Mouse (Mus musculus): ENCODE data around the gene Ahcyl2. TPM values are rescaled to one million over a fixed set of nuclear protein-coding genes. Genes with fewer than 3 reads are reported as not detected.

Gene Ahcyl2
- polyA plus RNA-seq, 1 experiment from 2014 or later, result 7.9 TPM

GRCm38 (mm10) chr6:29868341-29868895 is 100.6 kb downstream of the Ahcyl2 start:
- Histone ChIP-seq H3K4me2 (ENCODE audit: low read depth, low read length) (no peak overlapping the region), H3K36me3 (ENCODE audit: control insufficient read depth, insufficient read depth, low read length) (no peaks in the 10 kb centered on the region; the same call in 1 of the 2 replicates), H3K9me3 (ENCODE audit: control insufficient read depth, low read length) (no peaks in the 10 kb centered on the region), H3K27ac (ENCODE audit: low read length) (no peak overlapping the region), H3K4me3 (ENCODE audit: low read length) (no peak overlapping the region), H3K9ac (ENCODE audit: low read length) (no peak overlapping the region), H3K4me1 (replicated peaks; ENCODE audit: control insufficient read depth, insufficient read depth, low read length) (no peaks in the 10 kb centered on the region), H3K27me3 (ENCODE audit: control insufficient read depth, insufficient read depth, low read depth, low read length) (no peaks in the 10 kb centered on the region)
- WGBS, result 78% methylated on average over 2 of the region's 2 CpGs
- ATAC-seq (ENCODE audit: low read depth), result no peak

GRCm38 (mm10) chr6:29873654-29874053 is 105.8 kb downstream of the Ahcyl2 start:
- Histone ChIP-seq H3K9me3 (ENCODE audit: control insufficient read depth, low read length) (no peaks in the 10 kb centered on the region), H3K36me3 (ENCODE audit: control insufficient read depth, insufficient read depth, low read length) (no peaks in the 10 kb centered on the region; the same call in 1 of the 2 replicates), H3K27ac (ENCODE audit: low read length) (no peak overlapping the region), H3K4me2 (ENCODE audit: low read depth, low read length) (no peak overlapping the region), H3K27me3 (ENCODE audit: control insufficient read depth, insufficient read depth, low read depth, low read length) (no peaks in the 10 kb centered on the region), H3K4me1 (replicated peaks; ENCODE audit: control insufficient read depth, insufficient read depth, low read length) (no peaks in the 10 kb centered on the region), H3K4me3 (ENCODE audit: low read length) (no peak overlapping the region), H3K9ac (ENCODE audit: low read length) (no peak overlapping the region)
- WGBS, result 55% methylated on average over 2 of the region's 2 CpGs
- no peak for ATAC-seq (ENCODE audit: low read depth)

DNA sequence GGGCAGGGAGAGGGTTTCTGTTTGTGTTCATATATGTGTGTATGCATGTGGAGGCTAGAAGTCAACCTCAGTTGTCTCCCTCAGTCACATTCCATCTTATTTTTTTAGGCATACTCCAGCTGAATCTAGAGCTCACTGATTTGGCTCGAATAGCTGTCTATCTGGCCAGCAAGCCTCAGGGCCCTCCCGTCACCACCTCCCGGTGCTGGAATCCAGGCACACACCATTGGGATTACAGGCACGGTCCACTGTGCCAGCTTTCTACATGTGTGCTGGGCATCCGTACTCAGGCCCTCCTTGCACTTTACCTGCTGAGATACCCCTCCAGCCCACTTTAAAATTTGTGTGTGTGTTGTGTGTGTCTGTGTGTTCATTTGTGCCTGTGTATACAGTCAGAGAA is 107.8 kb downstream of the Ahcyl2 start:
- no peaks in the 10 kb centered on the region for H3K4me1 ChIP-seq (replicated peaks; ENCODE audit: control insufficient read depth, insufficient read depth, low read length)
- no peak for ATAC-seq (ENCODE audit: low read depth)
- H3K4me3 ChIP-seq (ENCODE audit: low read length), result no peak overlapping the region
- H3K4me2 ChIP-seq (ENCODE audit: low read depth, low read length), result no peak overlapping the region
- H3K27me3 ChIP-seq (ENCODE audit: control insufficient read depth, insufficient read depth, low read depth, low read length), result no peaks in the 10 kb centered on the region
- H3K9ac ChIP-seq (ENCODE audit: low read length), result no peak overlapping the region
- no peaks in the 10 kb centered on the region for H3K9me3 ChIP-seq (ENCODE audit: control insufficient read depth, low read length)
- H3K36me3 ChIP-seq (ENCODE audit: control insufficient read depth, insufficient read depth, low read length), result no peaks in the 10 kb centered on the region; the same call in 1 of the 2 replicates
- H3K27ac ChIP-seq (ENCODE audit: low read length), result no peak overlapping the region
- 78% methylated on average over 5 of the region's 5 CpGs for WGBS

DNA sequence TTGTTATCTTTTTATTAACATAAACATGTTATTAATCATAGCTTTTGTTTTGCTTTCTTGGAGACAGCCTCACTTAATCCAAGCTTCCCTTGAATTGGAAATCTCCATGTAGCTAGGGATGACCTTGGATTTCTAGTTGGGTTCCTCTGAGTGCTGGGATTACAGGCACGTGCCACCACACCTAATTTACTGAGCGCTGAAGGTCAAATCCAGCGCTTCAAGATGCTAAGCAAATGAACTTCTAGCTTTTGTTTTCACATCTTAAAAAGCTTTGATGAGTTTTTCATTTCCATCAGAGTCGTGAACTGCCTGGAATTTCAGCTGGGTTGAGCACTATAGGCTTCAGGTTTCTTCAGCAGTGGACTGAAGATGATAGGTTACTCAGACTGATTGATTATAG is 109.0 kb downstream of the Ahcyl2 start:
- Histone ChIP-seq H3K4me3 (ENCODE audit: low read length) (no peak overlapping the region), H3K36me3 (ENCODE audit: control insufficient read depth, insufficient read depth, low read length) (no peaks in the 10 kb centered on the region), H3K9ac (ENCODE audit: low read length) (no peak overlapping the region), H3K4me2 (ENCODE audit: low read depth, low read length) (no peak overlapping the region), H3K4me1 (replicated peaks; ENCODE audit: control insufficient read depth, insufficient read depth, low read length) (no peaks in the 10 kb centered on the region), H3K27ac (ENCODE audit: low read length) (no peak overlapping the region), H3K27me3 (ENCODE audit: control insufficient read depth, insufficient read depth, low read depth, low read length) (no peaks in the 10 kb centered on the region), H3K9me3 (ENCODE audit: control insufficient read depth, low read length) (no peaks in the 10 kb centered on the region)
- ATAC-seq (ENCODE audit: low read depth), result no peak
- 71% methylated on average over 4 of the region's 4 CpGs for WGBS

DNA sequence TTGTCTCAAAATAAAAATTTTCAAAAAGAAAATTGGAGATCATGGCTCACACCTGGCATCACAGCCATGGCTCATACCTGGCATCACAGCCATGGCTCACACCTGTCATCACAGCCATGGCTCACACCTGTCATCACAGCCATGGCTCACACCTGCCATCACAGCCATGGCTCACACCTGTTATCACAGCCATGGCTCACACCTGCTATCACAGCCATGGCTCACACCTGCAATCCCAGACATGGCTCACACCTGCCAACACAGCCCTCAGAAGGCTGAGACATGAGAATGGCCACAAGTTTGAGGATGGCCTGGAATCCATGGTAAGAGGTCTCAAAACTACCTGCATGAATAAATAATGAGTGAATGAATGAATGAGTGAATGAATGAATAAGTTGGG is 111.8 kb downstream of the Ahcyl2 start:
- Histone ChIP-seq H3K36me3 (ENCODE audit: control insufficient read depth, insufficient read depth, low read length) (no peaks in the 10 kb centered on the region), H3K9ac (ENCODE audit: low read length) (no peak overlapping the region), H3K4me2 (ENCODE audit: low read depth, low read length) (no peak overlapping the region), H3K27me3 (ENCODE audit: control insufficient read depth, insufficient read depth, low read depth, low read length) (no peaks in the 10 kb centered on the region), H3K27ac (ENCODE audit: low read length) (no peak overlapping the region), H3K9me3 (ENCODE audit: control insufficient read depth, low read length) (no peaks in the 10 kb centered on the region), H3K4me1 (replicated peaks; ENCODE audit: control insufficient read depth, insufficient read depth, low read length) (no peaks in the 10 kb centered on the region), H3K4me3 (ENCODE audit: low read length) (no peak overlapping the region)
- ATAC-seq (ENCODE audit: low read depth), result no peak

- Histone ChIP-seq H3K27ac (ENCODE audit: low read length) (no peak overlapping the region), H3K4me1 (replicated peaks; ENCODE audit: control insufficient read depth, insufficient read depth, low read length) (no peaks in the 10 kb centered on the region), H3K4me2 (ENCODE audit: low read depth, low read length) (no peak overlapping the region), H3K36me3 (ENCODE audit: control insufficient read depth, insufficient read depth, low read length) (no peaks in the 10 kb centered on the region), H3K9ac (ENCODE audit: low read length) (no peak overlapping the region), H3K4me3 (ENCODE audit: low read length) (no peak overlapping the region), H3K27me3 (ENCODE audit: control insufficient read depth, insufficient read depth, low read depth, low read length) (no peaks in the 10 kb centered on the region), H3K9me3 (ENCODE audit: control insufficient read depth, low read length) (no peaks in the 10 kb centered on the region)
- 83% methylated on average over 3 of the region's 3 CpGs for whole genome bisulfite sequencing
- no peak for ATAC-seq (ENCODE audit: low read depth)
Measured at GRCm38 (mm10) chr6:29880796-29881195, 113.0 kb downstream of the Ahcyl2 start.

- Histone ChIP-seq H3K9ac (ENCODE audit: low read length) (no peak overlapping the region), H3K4me1 (replicated peaks; ENCODE audit: control insufficient read depth, insufficient read depth, low read length) (no peaks in the 10 kb centered on the region), H3K4me3 (ENCODE audit: low read length) (no peak overlapping the region), H3K27me3 (ENCODE audit: control insufficient read depth, insufficient read depth, low read depth, low read length) (no peaks in the 10 kb centered on the region), H3K9me3 (ENCODE audit: control insufficient read depth, low read length) (no peaks in the 10 kb centered on the region), H3K36me3 (ENCODE audit: control insufficient read depth, insufficient read depth, low read length) (peaks cover 5% of the 10 kb centered on the region; the same call in 1 of the 2 replicates), H3K27ac (ENCODE audit: low read length) (no peak overlapping the region), H3K4me2 (ENCODE audit: low read depth, low read length) (no peak overlapping the region)
- no peak for ATAC-seq (ENCODE audit: low read depth)
- WGBS, result 78% methylated on average over 2 of the region's 2 CpGs
Measured at GRCm38 (mm10) chr6:29881936-29882335, 114.1 kb downstream of the Ahcyl2 start.

DNA sequence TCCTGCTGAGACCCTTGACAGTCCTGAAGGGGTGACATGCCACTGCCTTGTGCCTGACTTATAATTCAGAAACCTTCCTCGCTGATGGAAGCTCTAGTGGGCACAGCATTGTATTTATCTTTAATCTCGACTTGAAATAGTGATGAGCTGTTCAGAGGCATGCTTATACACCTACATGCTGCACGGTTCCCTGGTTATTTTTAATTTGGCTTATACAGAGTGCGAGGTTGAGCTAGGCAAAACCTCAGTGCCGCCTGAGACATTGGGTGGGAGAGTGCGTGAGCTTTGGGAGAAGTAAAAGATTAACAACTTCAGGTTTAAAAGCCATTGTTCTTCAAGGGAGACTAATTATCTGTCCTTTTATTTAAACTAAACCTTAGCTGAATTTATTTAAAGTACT is 115.1 kb downstream of the Ahcyl2 start:
- no peak overlapping the region for H3K4me2 ChIP-seq (ENCODE audit: low read depth, low read length)
- no peak overlapping the region for H3K4me3 ChIP-seq (ENCODE audit: low read length)
- H3K27ac ChIP-seq (ENCODE audit: low read length), result no peak overlapping the region
- H3K36me3 ChIP-seq (ENCODE audit: control insufficient read depth, insufficient read depth, low read length), result peaks cover 5% of the 10 kb centered on the region; the same call in 1 of the 2 replicates
- 74% methylated on average over 6 of the region's 6 CpGs for WGBS
- H3K9me3 ChIP-seq (ENCODE audit: control insufficient read depth, low read length), result no peaks in the 10 kb centered on the region
- H3K4me1 ChIP-seq (replicated peaks; ENCODE audit: control insufficient read depth, insufficient read depth, low read length), result no peaks in the 10 kb centered on the region
- H3K9ac ChIP-seq (ENCODE audit: low read length), result no peak overlapping the region
- no peak for ATAC-seq (ENCODE audit: low read depth)
- no peaks in the 10 kb centered on the region for H3K27me3 ChIP-seq (ENCODE audit: control insufficient read depth, insufficient read depth, low read depth, low read length)

GRCm38 (mm10) chr6:29891151-29891550 is 123.3 kb downstream of the Ahcyl2 start:
- 52% methylated on average over 11 of the region's 11 CpGs for WGBS
- H3K9me3 ChIP-seq (ENCODE audit: control insufficient read depth, low read length), result no peaks in the 10 kb centered on the region
- ATAC-seq (ENCODE audit: low read depth), result no peak
- peaks cover 2% of the 10 kb centered on the region; the same call in 1 of the 2 replicates for H3K36me3 ChIP-seq (ENCODE audit: control insufficient read depth, insufficient read depth, low read length)
- no peak overlapping the region for H3K4me2 ChIP-seq (ENCODE audit: low read depth, low read length)
- no peak overlapping the region for H3K4me3 ChIP-seq (ENCODE audit: low read length)
- H3K27me3 ChIP-seq (ENCODE audit: control insufficient read depth, insufficient read depth, low read depth, low read length), result no peaks in the 10 kb centered on the region
- H3K9ac ChIP-seq (ENCODE audit: low read length), result no peak overlapping the region
- H3K27ac ChIP-seq (ENCODE audit: low read length), result no peak overlapping the region
- H3K4me1 ChIP-seq (replicated peaks; ENCODE audit: control insufficient read depth, insufficient read depth, low read length), result 0 out of 2 replicates have a peak, but pooled peaks cover 3% of the 10 kb centered on the region

DNA sequence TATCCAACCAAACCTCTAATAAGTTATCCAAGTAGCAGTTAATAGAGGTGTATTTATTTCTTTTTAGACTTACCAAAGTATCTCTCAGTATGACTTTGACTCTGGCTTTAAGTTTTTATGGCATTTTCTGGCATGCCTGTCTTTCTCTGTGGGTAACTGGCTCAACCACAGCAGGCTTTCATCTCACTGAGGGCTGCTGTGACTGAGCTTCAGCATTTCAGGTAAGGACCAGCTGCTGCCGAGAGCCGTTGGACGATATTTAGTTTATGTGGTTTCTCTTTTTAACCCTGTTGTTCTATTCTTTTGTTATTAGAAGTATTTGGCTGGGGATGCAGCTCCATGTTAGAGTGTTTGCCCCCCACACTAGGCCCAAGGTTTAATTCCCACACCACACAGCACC is 129.2 kb downstream of the Ahcyl2 start:
- Histone ChIP-seq H3K4me1 (replicated peaks; ENCODE audit: control insufficient read depth, insufficient read depth, low read length) (no peaks in the 10 kb centered on the region), H3K36me3 (ENCODE audit: control insufficient read depth, insufficient read depth, low read length) (no peaks in the 10 kb centered on the region), H3K4me2 (ENCODE audit: low read depth, low read length) (no peak overlapping the region), H3K27me3 (ENCODE audit: control insufficient read depth, insufficient read depth, low read depth, low read length) (no peaks in the 10 kb centered on the region), H3K27ac (ENCODE audit: low read length) (no peak overlapping the region), H3K9ac (ENCODE audit: low read length) (no peak overlapping the region), H3K9me3 (ENCODE audit: control insufficient read depth, low read length) (no peaks in the 10 kb centered on the region), H3K4me3 (ENCODE audit: low read length) (no peak overlapping the region)
- ATAC-seq (ENCODE audit: low read depth), result no peak
- 93% methylated on average over 3 of the region's 3 CpGs for WGBS
